Mouse (Mus musculus) CH12.LX (cell line): ENCODE results near the gene Mtf2.

ENCODE experiments used
- CTCF ChIP-seq, 2 experiments: IDR thresholded peaks in 1 of 2; conservative IDR thresholded peaks in 1 of 2; 2 replicates each; pipeline ENCODE4 v1.5.1; 2011 to 2012; ENCODE audit warnings: low read depth in 2 of 2, low read length in 2 of 2, improper control_type of control experiment in 1 of 2, inconsistent platforms in 1 of 2, mild to moderate bottlenecking in 1 of 2, moderate library complexity in 1 of 2
- EP300 ChIP-seq: IDR thresholded peaks from 2 replicates; pipeline ENCODE4 v1.6.1; 2011; ENCODE audit warnings: low read length, improper control_type of control experiment
- GABPA ChIP-seq: IDR thresholded peaks from 2 replicates; pipeline ENCODE4 v1.6.1; 2012; ENCODE audit warnings: low read depth, low read length, improper control_type of control experiment, inconsistent platforms; ENCODE audit not compliant: insufficient replicate concordance
- JUND ChIP-seq: conservative IDR thresholded peaks from 2 replicates; pipeline ENCODE4 v1.6.1; 2011; ENCODE audit warnings: low read depth, low read length, improper control_type of control experiment
- MAFK ChIP-seq: IDR thresholded peaks from 2 replicates; pipeline ENCODE4 v1.6.1; 2011; ENCODE audit warnings: low read length, improper control_type of control experiment; ENCODE audit not compliant: insufficient replicate concordance
- POLR2A ChIP-seq: IDR thresholded peaks from 2 replicates; pipeline ENCODE4 v1.6.1; 2011; ENCODE audit warnings: low read depth, mild to moderate bottlenecking, improper control_type of control experiment, low read length
- RCOR1 ChIP-seq: conservative IDR thresholded peaks from 2 replicates; pipeline ENCODE4 v1.6.1; 2012; ENCODE audit warnings: low read depth, mild to moderate bottlenecking, inconsistent platforms, low read length, improper control_type of control experiment
- USF1 ChIP-seq: IDR thresholded peaks from 2 replicates; pipeline ENCODE4 v1.6.1; 2014; ENCODE audit warnings: low read depth, mild to moderate bottlenecking, inconsistent platforms, low read length, improper control_type of control experiment
- ZC3H11A ChIP-seq: IDR thresholded peaks from 2 replicates; pipeline ENCODE4 v1.6.1; 2012; ENCODE audit warnings: low read depth, mild to moderate bottlenecking, inconsistent platforms, low read length, improper control_type of control experiment
- ZNF384 ChIP-seq: IDR thresholded peaks from 2 replicates; pipeline ENCODE4 v1.6.1; 2012; ENCODE audit warnings: low read depth, low read length, improper control_type of control experiment, inconsistent platforms

- no peak for TF ChIP-seq RCOR1
- no peak for TF ChIP-seq EP300
- no peak for TF ChIP-seq POLR2A
- no peak for TF ChIP-seq MAFK
- TF ChIP-seq GABPA, result no peak
- no peak for TF ChIP-seq ZC3H11A
- TF ChIP-seq ZNF384, result no peak
- no peak for TF ChIP-seq JUND
- no peak for TF ChIP-seq CTCF (conservative IDR thresholded peaks at IDR 0.05 in 1 of 2, IDR thresholded peaks at IDR 0.05 in 1 of 2; ENCODE audit: low read depth in 2 of 2, low read length in 2 of 2)
- no peak for TF ChIP-seq USF1
Observed at GRCm38 (mm10) chr5:108028230-108028629, 37.2 kb upstream of the Mtf2 start.
